Mouse (Mus musculus): Measurements from ENCODE around the gene B3glct. TPM values are rescaled to one million over a fixed set of nuclear protein-coding genes. Genes with fewer than 3 reads are reported as not detected.

Gene B3glct
- total and polyA plus RNA-seq, 3 experiments, result 12.1 to 14.2 TPM; not detected in 1

- peak; percentile 47; the same call in 1 of the 2 replicates for TF ChIP-seq POLR2AphosphoS2 (IDR thresholded peaks at IDR 0.05; ENCODE audit: low read length)
- peak; percentile 44; the same call in 1 of the 2 replicates for TF ChIP-seq NRF1 (IDR thresholded peaks at IDR 0.05; ENCODE audit: insufficient read depth, low read depth, low read length, poor library complexity, severe bottlenecking)
- TF ChIP-seq MXI1 (IDR thresholded peaks at IDR 0.05; ENCODE audit: low read depth, low read length), result peak; percentile 86
- TF ChIP-seq GATA1 (IDR thresholded peaks at IDR 0.05; ENCODE audit: low read depth, low read length), result peak; percentile 73
- no peak for TF ChIP-seq POLR2AphosphoS5 (IDR thresholded peaks at IDR 0.05; ENCODE audit: borderline replicate concordance, low read depth, low read length)
- peak; percentile 73 for TF ChIP-seq TAL1 (IDR thresholded peaks at IDR 0.05; ENCODE audit: low read length)
- peak; percentile 75 for TF ChIP-seq RCOR1 (IDR thresholded peaks at IDR 0.05; ENCODE audit: low read depth, low read length)
- peak; percentile 75 for TF ChIP-seq ETS1 (IDR thresholded peaks at IDR 0.05; ENCODE audit: low read depth, low read length)
- peak; percentile 83 for TF ChIP-seq MAX (IDR thresholded peaks at IDR 0.05; ENCODE audit: low read length)
- peak; percentile 58 for TF ChIP-seq NELFE (IDR thresholded peaks at IDR 0.05; ENCODE audit: low read depth, low read length)
- TF ChIP-seq JUND (IDR thresholded peaks at IDR 0.05; ENCODE audit: low read depth, low read length), result 0 out of 2 replicates have a peak, but pooled peaks have one; percentile 24
- peak; percentile 91 for TF ChIP-seq SIN3A (IDR thresholded peaks at IDR 0.05; ENCODE audit: low read length)
- TF ChIP-seq TBP (IDR thresholded peaks at IDR 0.05; ENCODE audit: low read depth, low read length), result peak; percentile 73; the same call in 1 of the 2 replicates
These were observed 17.2 kb downstream of the B3glct start (continued) for GRCm38 (mm10) chr5:149695077-149695750.

- Histone ChIP-seq H3K27me3 (ENCODE audit: control insufficient read depth in 1 of 2, insufficient read depth in 2 of 2, low read length in 2 of 2) (no peaks in the 10 kb centered on the region), H3K4me3 (ENCODE audit: control insufficient read depth in 1 of 2, insufficient read depth in 1 of 2, low read depth in 2 of 2, low read length in 2 of 2) (no peak overlapping the region), H3K9me3 (replicated peaks; ENCODE audit: insufficient read depth, low read length) (no peaks in the 10 kb centered on the region), H3K27ac (ENCODE audit: control insufficient read depth, low read depth, low read length) (no peak overlapping the region), H3K36me3 (ENCODE audit: control insufficient read depth in 1 of 2, insufficient read depth in 2 of 2, low read length in 2 of 2) (no peaks in the 10 kb centered on the region), H3K4me1 (ENCODE audit: control insufficient read depth in 1 of 2, insufficient read depth in 2 of 2, low read length in 2 of 2) (no peaks in the 10 kb centered on the region), H3K9ac (ENCODE audit: control insufficient read depth, low read depth, low read length, poor library complexity, severe bottlenecking) (no peak overlapping the region), H3K79me2 (ENCODE audit: control insufficient read depth, insufficient read depth, low read length, poor library complexity) (no peaks in the 10 kb centered on the region)
- DNase-seq (ENCODE audit: low read depth, low spot score), result peak; percentile 53
- TF ChIP-seq RAD21 (IDR thresholded peaks at IDR 0.05; ENCODE audit: low read depth, low read length) (peak; percentile 27), ETS1 (IDR thresholded peaks at IDR 0.05; ENCODE audit: low read depth, low read length) (no peak), BHLHE40 (IDR thresholded peaks at IDR 0.05; ENCODE audit: borderline replicate concordance, low read depth, low read length) (no peak), CTCF (IDR thresholded peaks at IDR 0.05 in 2 of 3, conservative IDR thresholded peaks at IDR 0.05 in 1 of 3; ENCODE audit: control insufficient read depth in 1 of 3, insufficient read depth in 1 of 3, low read depth in 2 of 3, low read length in 3 of 3, poor library complexity in 1 of 3, severe bottlenecking in 1 of 3) (peak; percentile 57 to 88 (median 61))
These were observed 24.7 kb downstream of the B3glct start for GRCm38 (mm10) chr5:149702770-149703169.

DNA sequence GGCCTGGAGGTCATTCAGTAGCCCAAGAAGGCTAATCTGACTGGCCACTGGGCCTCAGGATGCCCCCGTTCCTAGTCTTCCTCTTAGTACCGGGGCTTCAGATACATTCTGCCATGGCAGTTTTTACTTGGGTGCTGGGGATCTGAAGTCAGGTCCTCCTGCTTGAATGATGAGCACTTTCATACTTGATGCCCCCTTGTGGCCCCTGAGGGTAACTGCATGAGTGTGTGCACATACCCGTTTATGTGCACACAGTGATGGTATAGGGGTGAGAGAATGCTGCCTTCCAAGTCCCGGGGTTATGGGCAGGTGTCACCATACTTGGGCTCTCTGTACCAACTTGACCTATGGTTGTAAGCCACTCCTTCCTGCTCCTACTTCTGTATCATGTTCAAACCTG lies 33.5 kb downstream of the B3glct start:
- no peak overlapping the region for H3K27ac ChIP-seq (ENCODE audit: control insufficient read depth, low read depth, low read length)
- H3K4me3 ChIP-seq (ENCODE audit: control insufficient read depth in 1 of 2, insufficient read depth in 1 of 2, low read depth in 2 of 2, low read length in 2 of 2), result no peak overlapping the region
- H3K9ac ChIP-seq (ENCODE audit: control insufficient read depth, low read depth, low read length, poor library complexity, severe bottlenecking), result no peak overlapping the region
- H3K79me2 ChIP-seq (ENCODE audit: control insufficient read depth, insufficient read depth, low read length, poor library complexity), result no peaks in the 10 kb centered on the region
- TF ChIP-seq MYC (IDR thresholded peaks at IDR 0.05; ENCODE audit: low read depth, low read length), result no peak
- TF ChIP-seq HCFC1 (IDR thresholded peaks at IDR 0.05; ENCODE audit: low read depth, low read length), result no peak
- TF ChIP-seq KAT2A (conservative IDR thresholded peaks at IDR 0.05; ENCODE audit: low read depth, low read length), result no peak
- no peak for TF ChIP-seq ETS1 (IDR thresholded peaks at IDR 0.05; ENCODE audit: low read depth, low read length)
- peak; percentile 55 to 70 (median 66) for TF ChIP-seq CTCF (IDR thresholded peaks at IDR 0.05 in 2 of 3, conservative IDR thresholded peaks at IDR 0.05 in 1 of 3; ENCODE audit: control insufficient read depth in 1 of 3, insufficient read depth in 1 of 3, low read depth in 2 of 3, low read length in 3 of 3, poor library complexity in 1 of 3, severe bottlenecking in 1 of 3)
- peak; percentile 15 for TF ChIP-seq RAD21 (IDR thresholded peaks at IDR 0.05; ENCODE audit: low read depth, low read length)
- TF ChIP-seq ZC3H11A (IDR thresholded peaks at IDR 0.05; ENCODE audit: low read depth, low read length), result 0 out of 2 replicates have a peak, but pooled peaks have one; percentile 9
- TF ChIP-seq MAZ (IDR thresholded peaks at IDR 0.05; ENCODE audit: low read depth, low read length), result no peak
- peak; percentile 64 for TF ChIP-seq SMC3 (IDR thresholded peaks at IDR 0.05; ENCODE audit: low read depth, low read length)
- no peak for TF ChIP-seq MEF2A (IDR thresholded peaks at IDR 0.05; ENCODE audit: extremely low read depth, insufficient replicate concordance, low read depth, low read length, poor library complexity, severe bottlenecking)
- TF ChIP-seq CHD1 (IDR thresholded peaks at IDR 0.05; ENCODE audit: low read depth, low read length), result no peak
- TF ChIP-seq USF2 (IDR thresholded peaks at IDR 0.05; ENCODE audit: borderline replicate concordance in 1 of 2, insufficient read depth in 1 of 2, low read depth in 1 of 2, low read length in 2 of 2), result no peak
- no peak for TF ChIP-seq SIN3A (IDR thresholded peaks at IDR 0.05; ENCODE audit: low read length)
- no peak for TF ChIP-seq USF1 (IDR thresholded peaks at IDR 0.05; ENCODE audit: low read depth, low read length)
- H3K36me3 ChIP-seq (ENCODE audit: control insufficient read depth in 1 of 2, insufficient read depth in 2 of 2, low read length in 2 of 2), result peaks cover 0 to 2% of the 10 kb centered on the region in 2 experiments; a peak in 2 of 4 replicates
- no peaks in the 10 kb centered on the region for H3K27me3 ChIP-seq (ENCODE audit: control insufficient read depth in 1 of 2, insufficient read depth in 2 of 2, low read length in 2 of 2)
- DNase-seq (ENCODE audit: low read depth, low spot score), result peak; percentile 64
- H3K9me3 ChIP-seq (replicated peaks; ENCODE audit: insufficient read depth, low read length), result no peaks in the 10 kb centered on the region
- no peaks in the 10 kb centered on the region for H3K4me1 ChIP-seq (ENCODE audit: control insufficient read depth in 1 of 2, insufficient read depth in 2 of 2, low read length in 2 of 2)

Measured in MEL (cell line).